Mouse (Mus musculus): ENCODE measurements around the gene Wdr60. TPM values are rescaled to one million over a fixed set of nuclear protein-coding genes. Genes with fewer than 3 reads are reported as not detected.

Wdr60 gene
- polyA plus RNA-seq, 1 experiment from 2014 or later = 16.0 TPM

DNA sequence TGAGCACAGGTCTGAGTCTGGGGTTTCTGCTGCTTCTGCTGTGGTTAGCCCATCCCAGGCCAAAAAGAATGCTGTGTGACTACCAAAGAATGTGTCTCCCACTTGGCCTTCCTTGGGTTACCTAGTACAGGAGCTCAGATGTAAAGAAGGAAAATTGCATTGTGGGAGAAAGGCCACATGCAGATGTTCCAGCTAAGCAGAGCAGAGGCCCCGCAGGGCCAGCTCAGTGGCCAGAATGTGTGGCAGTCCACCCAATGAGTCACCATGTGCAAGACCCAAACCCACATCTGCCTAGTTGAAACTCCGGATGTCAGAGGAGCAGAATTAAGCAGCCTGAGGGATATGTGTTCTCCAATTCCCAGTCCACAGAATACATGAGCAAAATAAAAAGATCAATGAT lies 4.5 kb downstream of the Wdr60 start:
- WGBS = 85% methylated on average over 2 of the region's 2 CpGs
- Histone ChIP-seq H3K4me2 (ENCODE audit: low read depth, low read length) (no peak overlapping the region), H3K36me3 (replicated peaks; ENCODE audit: control insufficient read depth, insufficient read depth, low read depth, low read length) (no peaks in the 10 kb centered on the region), H3K4me3 (ENCODE audit: low read depth, low read length) (no peak overlapping the region), H3K27me3 (ENCODE audit: control insufficient read depth, insufficient read depth, low read length) (no peaks in the 10 kb centered on the region), H3K9me3 (replicated peaks; ENCODE audit: control insufficient read depth, low read length) (no peaks in the 10 kb centered on the region), H3K27ac (replicated peaks; ENCODE audit: low read depth, low read length) (no peak overlapping the region), H3K4me1 (ENCODE audit: control insufficient read depth, insufficient read depth, low read length) (no peaks in the 10 kb centered on the region), H3K9ac (replicated peaks; ENCODE audit: low read length) (no peak overlapping the region)
- DNase-seq (ENCODE audit: low spot score) = no peak
- ATAC-seq (replicated peaks; ENCODE audit: insufficient number of reproducible peaks, low FRiP score, low TSS enrichment, low read depth) = no peak

DNA sequence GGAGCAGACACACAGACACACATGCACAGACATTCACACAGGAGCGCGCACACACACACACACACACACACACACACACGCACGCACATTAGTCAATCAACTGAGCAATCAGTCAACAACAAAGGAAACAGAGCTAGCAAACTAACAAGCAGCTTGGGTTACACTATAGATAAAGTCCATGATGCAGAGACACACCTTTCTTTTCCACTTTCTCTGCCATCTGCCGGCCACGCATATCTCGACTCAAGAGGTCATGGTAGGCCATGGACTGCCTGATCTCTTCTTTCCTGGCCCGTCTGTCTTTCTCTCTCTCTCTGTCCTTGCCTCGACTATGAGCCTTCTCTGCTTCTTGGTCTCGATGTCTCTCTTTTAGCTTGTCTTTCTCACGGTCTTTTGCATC lies 7.2 kb downstream of the Wdr60 start:
- Histone ChIP-seq H3K27ac (replicated peaks; ENCODE audit: low read depth, low read length) (no peak overlapping the region), H3K36me3 (replicated peaks; ENCODE audit: control insufficient read depth, insufficient read depth, low read depth, low read length) (no peaks in the 10 kb centered on the region), H3K4me1 (ENCODE audit: control insufficient read depth, insufficient read depth, low read length) (no peaks in the 10 kb centered on the region), H3K4me2 (ENCODE audit: low read depth, low read length) (no peak overlapping the region), H3K9ac (replicated peaks; ENCODE audit: low read length) (no peak overlapping the region), H3K4me3 (ENCODE audit: low read depth, low read length) (no peak overlapping the region), H3K9me3 (replicated peaks; ENCODE audit: control insufficient read depth, low read length) (no peaks in the 10 kb centered on the region), H3K27me3 (ENCODE audit: control insufficient read depth, insufficient read depth, low read length) (no peaks in the 10 kb centered on the region)
- 91% methylated on average over 11 of the region's 11 CpGs for WGBS
- DNase-seq (ENCODE audit: low spot score) (no peak), ATAC-seq (replicated peaks; ENCODE audit: insufficient number of reproducible peaks, low FRiP score, low TSS enrichment, low read depth) (no peak)

DNA sequence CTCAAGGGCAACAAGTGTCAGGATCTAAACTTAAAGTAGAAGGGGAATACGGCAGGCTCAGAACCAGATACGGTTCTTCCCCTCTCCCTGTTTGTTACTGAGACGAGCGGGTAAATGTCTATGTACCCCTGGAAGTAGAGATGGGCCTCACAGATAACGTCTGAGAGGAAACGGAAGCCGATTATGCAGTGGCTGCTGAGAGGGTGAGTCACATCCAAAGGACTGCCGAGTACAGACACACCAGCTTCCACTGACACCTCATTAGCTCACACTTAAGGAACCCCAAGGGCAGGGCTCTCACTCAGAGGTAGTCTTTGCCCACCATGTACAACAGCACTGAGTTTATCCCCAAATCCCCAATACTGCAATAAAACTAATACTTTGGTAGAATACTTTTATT lies 8.2 kb downstream of the Wdr60 start:
- Histone ChIP-seq H3K4me2 (ENCODE audit: low read depth, low read length) (no peak overlapping the region), H3K9ac (replicated peaks; ENCODE audit: low read length) (no peak overlapping the region), H3K27me3 (ENCODE audit: control insufficient read depth, insufficient read depth, low read length) (no peaks in the 10 kb centered on the region), H3K9me3 (replicated peaks; ENCODE audit: control insufficient read depth, low read length) (no peaks in the 10 kb centered on the region), H3K36me3 (replicated peaks; ENCODE audit: control insufficient read depth, insufficient read depth, low read depth, low read length) (no peaks in the 10 kb centered on the region), H3K27ac (replicated peaks; ENCODE audit: low read depth, low read length) (no peak overlapping the region), H3K4me1 (ENCODE audit: control insufficient read depth, insufficient read depth, low read length) (no peaks in the 10 kb centered on the region), H3K4me3 (ENCODE audit: low read depth, low read length) (no peak overlapping the region)
- no peak for ATAC-seq (replicated peaks; ENCODE audit: insufficient number of reproducible peaks, low FRiP score, low TSS enrichment, low read depth)
- no peak for DNase-seq (ENCODE audit: low spot score)
- WGBS = 78% methylated on average over 8 of the region's 8 CpGs

DNA sequence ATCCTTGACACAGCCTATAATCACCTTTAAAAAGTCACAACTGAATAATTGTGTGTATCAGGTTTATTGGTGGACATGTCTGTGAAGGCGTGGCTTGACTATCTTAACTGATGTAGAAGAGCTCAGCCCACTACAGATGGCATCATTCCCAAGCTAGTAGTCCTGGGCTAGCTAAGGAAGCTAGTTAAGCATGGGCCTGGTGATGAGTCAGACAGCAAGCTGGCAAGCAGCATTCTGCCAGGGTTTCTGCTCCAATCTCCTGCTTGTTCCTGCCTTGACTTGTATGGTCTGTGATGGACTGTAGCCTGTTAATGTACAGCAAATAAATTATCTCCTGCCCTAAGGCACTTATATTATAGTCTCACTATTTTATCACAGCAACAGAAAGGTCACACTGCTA lies 18.2 kb downstream of the Wdr60 start:
- Histone ChIP-seq H3K9me3 (replicated peaks; ENCODE audit: control insufficient read depth, low read length) (no peaks in the 10 kb centered on the region), H3K36me3 (replicated peaks; ENCODE audit: control insufficient read depth, insufficient read depth, low read depth, low read length) (no peaks in the 10 kb centered on the region; the same call in 1 of the 2 replicates), H3K4me1 (ENCODE audit: control insufficient read depth, insufficient read depth, low read length) (no peaks in the 10 kb centered on the region), H3K4me3 (ENCODE audit: low read depth, low read length) (no peak overlapping the region), H3K9ac (replicated peaks; ENCODE audit: low read length) (no peak overlapping the region), H3K27me3 (ENCODE audit: control insufficient read depth, insufficient read depth, low read length) (no peaks in the 10 kb centered on the region), H3K27ac (replicated peaks; ENCODE audit: low read depth, low read length) (no peak overlapping the region), H3K4me2 (ENCODE audit: low read depth, low read length) (no peak overlapping the region)
- ATAC-seq (replicated peaks; ENCODE audit: insufficient number of reproducible peaks, low FRiP score, low TSS enrichment, low read depth) (no peak), DNase-seq (ENCODE audit: low spot score) (no peak)
- WGBS = 85% methylated on average over 1 of the region's 1 CpGs

DNA sequence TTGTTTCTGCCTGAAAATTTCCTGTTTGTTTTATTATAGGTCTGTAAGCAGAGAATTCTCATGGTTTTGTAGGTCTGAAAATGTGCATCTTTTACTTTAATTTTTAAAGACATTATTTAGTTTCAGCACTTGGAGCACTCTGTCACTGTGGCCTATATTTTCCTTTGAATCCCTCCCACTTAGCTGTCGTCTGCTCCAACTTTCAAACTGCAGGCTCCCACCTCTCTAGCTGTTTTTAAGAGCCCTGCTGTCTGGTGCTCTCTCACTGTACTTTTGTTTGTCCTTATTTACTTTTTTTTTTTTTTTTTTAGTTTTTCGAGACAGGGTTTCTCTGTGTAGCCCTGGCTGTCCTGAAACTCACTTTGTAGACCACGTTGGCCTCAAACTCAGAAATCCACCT lies 24.0 kb downstream of the Wdr60 start:
- Histone ChIP-seq H3K27ac (replicated peaks; ENCODE audit: low read depth, low read length) (no peak overlapping the region), H3K4me1 (ENCODE audit: control insufficient read depth, insufficient read depth, low read length) (no peaks in the 10 kb centered on the region), H3K4me2 (ENCODE audit: low read depth, low read length) (no peak overlapping the region), H3K36me3 (replicated peaks; ENCODE audit: control insufficient read depth, insufficient read depth, low read depth, low read length) (no peaks in the 10 kb centered on the region), H3K9ac (replicated peaks; ENCODE audit: low read length) (no peak overlapping the region), H3K27me3 (ENCODE audit: control insufficient read depth, insufficient read depth, low read length) (no peaks in the 10 kb centered on the region), H3K4me3 (ENCODE audit: low read depth, low read length) (no peak overlapping the region), H3K9me3 (replicated peaks; ENCODE audit: control insufficient read depth, low read length) (no peaks in the 10 kb centered on the region)
- WGBS = 86% methylated on average over 3 of the region's 3 CpGs
- ATAC-seq (replicated peaks; ENCODE audit: insufficient number of reproducible peaks, low FRiP score, low TSS enrichment, low read depth) (no peak), DNase-seq (ENCODE audit: low spot score) (no peak)

DNA sequence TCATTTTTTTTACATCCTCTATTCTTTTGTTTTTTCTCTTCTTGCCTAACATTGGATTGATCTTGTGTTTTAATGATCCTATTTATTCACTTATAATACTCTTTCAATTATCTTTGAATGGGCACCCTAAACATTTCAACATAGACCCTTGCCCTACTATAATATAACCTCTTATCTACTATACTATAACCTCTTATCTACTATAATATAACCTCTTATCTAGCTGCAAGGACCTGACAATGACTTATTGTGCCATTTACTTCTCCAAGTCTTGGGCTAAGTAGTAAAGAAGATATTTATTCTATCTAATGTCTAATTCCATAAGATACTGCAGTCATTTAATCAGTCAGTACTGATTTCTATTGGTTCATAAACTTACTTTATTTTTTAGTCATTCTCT lies 24.5 kb downstream of the Wdr60 start:
- H3K27ac ChIP-seq (replicated peaks; ENCODE audit: low read depth, low read length) = no peak overlapping the region
- no peak overlapping the region for H3K9ac ChIP-seq (replicated peaks; ENCODE audit: low read length)
- ATAC-seq (replicated peaks; ENCODE audit: insufficient number of reproducible peaks, low FRiP score, low TSS enrichment, low read depth) = no peak

DNA sequence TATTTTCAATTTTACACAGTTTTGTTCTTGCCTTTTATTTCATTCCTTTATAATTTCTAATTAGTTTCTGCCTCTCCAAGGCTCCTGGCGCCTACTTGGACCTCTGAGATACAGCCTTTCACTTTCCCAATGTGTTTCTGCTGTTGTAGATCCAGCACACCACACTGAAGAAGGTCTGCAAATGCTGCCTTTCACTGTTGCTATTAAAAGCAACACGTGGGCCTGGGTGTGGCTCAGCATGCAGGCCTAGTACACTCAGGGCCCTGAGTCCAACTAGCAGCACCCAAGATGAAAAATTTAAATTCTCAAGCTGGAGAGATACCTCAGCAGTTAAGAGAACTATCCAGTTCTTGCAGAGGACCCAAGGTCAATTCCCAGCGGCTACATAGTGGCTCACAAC lies 26.2 kb downstream of the Wdr60 start:
- ATAC-seq (replicated peaks; ENCODE audit: insufficient number of reproducible peaks, low FRiP score, low TSS enrichment, low read depth) = no peak
- Histone ChIP-seq H3K27ac (replicated peaks; ENCODE audit: low read depth, low read length) (no peak overlapping the region), H3K27me3 (ENCODE audit: control insufficient read depth, insufficient read depth, low read length) (no peaks in the 10 kb centered on the region), H3K9ac (replicated peaks; ENCODE audit: low read length) (no peak overlapping the region), H3K36me3 (replicated peaks; ENCODE audit: control insufficient read depth, insufficient read depth, low read depth, low read length) (no peaks in the 10 kb centered on the region), H3K9me3 (replicated peaks; ENCODE audit: control insufficient read depth, low read length) (no peaks in the 10 kb centered on the region), H3K4me3 (ENCODE audit: low read depth, low read length) (no peak overlapping the region), H3K4me1 (ENCODE audit: control insufficient read depth, insufficient read depth, low read length) (no peaks in the 10 kb centered on the region), H3K4me2 (ENCODE audit: low read depth, low read length) (no peak overlapping the region)
- DNase-seq (ENCODE audit: low spot score) = no peak
- WGBS = 91% methylated on average over 3 of the region's 3 CpGs

More for the DNA sequence above, 24.5 kb downstream of the Wdr60 start:
- Histone ChIP-seq H3K4me3 (ENCODE audit: low read depth, low read length) (no peak overlapping the region), H3K36me3 (replicated peaks; ENCODE audit: control insufficient read depth, insufficient read depth, low read depth, low read length) (no peaks in the 10 kb centered on the region), H3K4me1 (ENCODE audit: control insufficient read depth, insufficient read depth, low read length) (no peaks in the 10 kb centered on the region), H3K9me3 (replicated peaks; ENCODE audit: control insufficient read depth, low read length) (no peaks in the 10 kb centered on the region), H3K27me3 (ENCODE audit: control insufficient read depth, insufficient read depth, low read length) (no peaks in the 10 kb centered on the region), H3K4me2 (ENCODE audit: low read depth, low read length) (no peak overlapping the region)
- no peak for DNase-seq (ENCODE audit: low spot score)

DNA sequence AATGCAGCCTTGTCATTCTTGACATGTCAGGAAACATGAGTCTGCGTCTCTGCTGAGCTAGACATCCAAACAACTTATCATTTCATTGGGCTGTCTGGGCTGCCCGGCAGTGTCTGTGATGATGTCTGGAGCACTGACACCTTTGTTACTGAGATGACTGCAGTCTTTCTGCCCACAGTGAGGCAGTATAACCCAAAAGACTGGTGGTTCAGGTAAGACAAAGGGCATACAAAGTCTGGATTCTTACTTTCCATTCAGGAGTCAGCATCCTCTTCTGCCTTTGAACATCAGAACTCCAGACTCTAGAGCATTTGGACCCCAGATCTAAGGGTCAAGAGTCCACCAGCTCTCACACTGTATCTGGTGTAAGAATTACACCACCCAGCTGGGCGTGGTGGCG lies 27.5 kb downstream of the Wdr60 start:
- Histone ChIP-seq H3K27ac (replicated peaks; ENCODE audit: low read depth, low read length) (no peak overlapping the region), H3K4me3 (ENCODE audit: low read depth, low read length) (no peak overlapping the region), H3K27me3 (ENCODE audit: control insufficient read depth, insufficient read depth, low read length) (no peaks in the 10 kb centered on the region), H3K36me3 (replicated peaks; ENCODE audit: control insufficient read depth, insufficient read depth, low read depth, low read length) (no peaks in the 10 kb centered on the region), H3K4me1 (ENCODE audit: control insufficient read depth, insufficient read depth, low read length) (no peaks in the 10 kb centered on the region), H3K4me2 (ENCODE audit: low read depth, low read length) (no peak overlapping the region), H3K9ac (replicated peaks; ENCODE audit: low read length) (no peak overlapping the region), H3K9me3 (replicated peaks; ENCODE audit: control insufficient read depth, low read length) (no peaks in the 10 kb centered on the region)
- DNase-seq (ENCODE audit: low spot score) (no peak), ATAC-seq (replicated peaks; ENCODE audit: insufficient number of reproducible peaks, low FRiP score, low TSS enrichment, low read depth) (no peak)
- 87% methylated on average over 4 of the region's 4 CpGs for WGBS

DNA sequence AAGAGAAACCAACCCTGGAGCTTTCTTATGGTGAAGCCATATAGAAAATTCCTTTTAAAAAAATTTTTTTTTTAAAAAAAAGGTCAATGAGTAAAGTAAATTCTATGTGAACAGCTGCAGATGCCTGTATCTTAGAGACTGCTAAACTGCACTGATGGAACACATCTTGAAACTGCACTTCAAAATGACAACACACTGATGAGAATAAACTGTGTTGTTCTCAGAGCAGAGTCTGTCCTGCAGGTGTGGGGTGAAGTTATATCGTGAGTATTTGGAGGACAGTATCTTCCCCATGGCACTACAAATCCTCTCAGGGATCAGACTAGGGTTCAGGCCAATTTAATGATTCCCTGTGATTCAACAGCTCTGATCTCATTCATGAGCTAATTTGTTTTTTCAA lies 30.8 kb downstream of the Wdr60 start:
- Histone ChIP-seq H3K9ac (replicated peaks; ENCODE audit: low read length) (no peak overlapping the region), H3K4me3 (ENCODE audit: low read depth, low read length) (no peak overlapping the region), H3K27me3 (ENCODE audit: control insufficient read depth, insufficient read depth, low read length) (no peaks in the 10 kb centered on the region), H3K4me2 (ENCODE audit: low read depth, low read length) (no peak overlapping the region), H3K27ac (replicated peaks; ENCODE audit: low read depth, low read length) (no peak overlapping the region), H3K36me3 (replicated peaks; ENCODE audit: control insufficient read depth, insufficient read depth, low read depth, low read length) (no peaks in the 10 kb centered on the region), H3K9me3 (replicated peaks; ENCODE audit: control insufficient read depth, low read length) (no peaks in the 10 kb centered on the region), H3K4me1 (ENCODE audit: control insufficient read depth, insufficient read depth, low read length) (no peaks in the 10 kb centered on the region)
- 89% methylated on average over 1 of the region's 1 CpGs for WGBS
- DNase-seq (ENCODE audit: low spot score) (no peak), ATAC-seq (replicated peaks; ENCODE audit: insufficient number of reproducible peaks, low FRiP score, low TSS enrichment, low read depth) (no peak)
